ENCODE assay signal across 8 mouse cellular contexts in the genomic region with DNA sequence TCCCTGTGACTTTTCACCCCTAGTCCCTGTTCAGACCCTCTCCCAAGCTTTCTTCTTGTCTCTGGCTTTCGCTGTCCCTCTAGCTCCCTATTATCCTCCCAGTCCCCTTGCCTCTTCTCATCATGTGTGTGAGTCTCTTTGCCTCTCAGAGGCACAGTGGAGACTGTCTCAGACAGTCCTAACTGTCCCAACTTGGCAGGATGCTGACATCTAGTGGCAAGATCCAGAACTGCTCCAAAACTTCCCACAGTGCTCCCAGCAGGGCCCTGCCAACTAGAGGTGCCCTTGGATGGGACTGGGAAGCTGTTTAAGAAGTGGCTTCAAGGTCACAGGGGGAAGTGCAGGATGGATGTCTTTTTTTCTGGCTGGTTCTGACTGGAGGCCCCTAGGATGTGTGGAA. TPM values are rescaled to one million over a fixed set of nuclear protein-coding genes. Genes with fewer than 3 reads are reported as not detected.
DNase-seq lines count a peak whose midpoint lies in the region; ATAC-seq and TF ChIP-seq lines count a peak whose summit lies in the region.

No protein-coding gene starts in this region.

- no peak overlapping the region for H3K4me2 ChIP-seq in embryonic facial prominence, embryonic 13.5 days
- no peak overlapping the region for H3K4me2 ChIP-seq in limb, embryonic 11.5 days (ENCODE audit: low read depth, severe bottlenecking)
- H3K4me2 ChIP-seq in midbrain, embryonic 16.5 days (ENCODE audit: low read length): no peak overlapping the region

- WGBS in embryonic facial prominence, embryonic 13.5 days: 17% methylated on average over 1 of the region's 1 CpGs
- WGBS in limb, embryonic 11.5 days: 13% methylated on average over 1 of the region's 1 CpGs
- 19% methylated on average over 1 of the region's 1 CpGs for WGBS in midbrain, embryonic 16.5 days
- WGBS in spleen, adult 2 months: 8% methylated on average over 1 of the region's 1 CpGs

- H3K9ac ChIP-seq in embryonic facial prominence, embryonic 13.5 days: no peak overlapping the region
- no peak overlapping the region for H3K9ac ChIP-seq in limb, embryonic 11.5 days (ENCODE audit: low read length)
- H3K9ac ChIP-seq in midbrain, embryonic 16.5 days (ENCODE audit: low read depth, low read length): no peak overlapping the region

- TF ChIP-seq CTCF in spleen, adult 2 months (IDR thresholded peaks at IDR 0.05; ENCODE audit: extremely low read depth, insufficient read depth, insufficient read length, insufficient replicate concordance): peak; percentile 73; the same call in 1 of the 2 replicates

- no peaks in the 10 kb centered on the region for H3K36me3 ChIP-seq in embryonic facial prominence, embryonic 13.5 days
- no peaks in the 10 kb centered on the region for H3K36me3 ChIP-seq in limb, embryonic 11.5 days (ENCODE audit: control insufficient read depth, insufficient read depth, low read length)
- H3K36me3 ChIP-seq in midbrain, embryonic 16.5 days (ENCODE audit: control insufficient read depth, insufficient read depth, low read length): no peaks in the 10 kb centered on the region
- no peaks in the 10 kb centered on the region for H3K36me3 ChIP-seq in spleen, adult 2 months (ENCODE audit: control insufficient read depth, insufficient read depth, low read length)

- ATAC-seq in embryonic facial prominence, embryonic 13.5 days (ENCODE audit: insufficient number of reproducible peaks, insufficient read depth, low FRiP score, low TSS enrichment, low read depth): peak; percentile 81
- peak; percentile 82 for ATAC-seq in limb, embryonic 11.5 days (ENCODE audit: insufficient number of reproducible peaks, low FRiP score, low TSS enrichment, low read depth)
- peak; percentile 97 for ATAC-seq in midbrain, embryonic 16.5 days

- DNase-seq in 3T3-L1 (ENCODE audit: low read depth, low spot score): peak; percentile 91
- DNase-seq in adrenal gland, postnatal 4 days (ENCODE audit: low spot score in 2 of 2): peak; percentile 59 to 71
- DNase-seq in heart, adult 8-10 months (ENCODE audit: low spot score): peak; percentile 87
- DNase-seq in kidney, adult 8-10 months: peak; percentile 77 to 92
- peak; percentile 92 for DNase-seq in limb, embryonic 11.5 days (ENCODE audit: low spot score)
- peak; percentile 21 to 60 for DNase-seq in spleen, adult 2 months (ENCODE audit: low read depth in 1 of 2, low spot score in 2 of 2)

- H3K9me3 ChIP-seq in embryonic facial prominence, embryonic 13.5 days: no peaks in the 10 kb centered on the region
- no peaks in the 10 kb centered on the region for H3K9me3 ChIP-seq in limb, embryonic 11.5 days (ENCODE audit: control insufficient read depth, low read length)
- no peaks in the 10 kb centered on the region for H3K9me3 ChIP-seq in midbrain, embryonic 16.5 days (replicated peaks; ENCODE audit: control insufficient read depth, low read length, poor library complexity, severe bottlenecking)

- no peak overlapping the region for H3K4me3 ChIP-seq in embryonic facial prominence, embryonic 13.5 days
- H3K4me3 ChIP-seq in limb, embryonic 11.5 days (ENCODE audit: low read depth, low read length): no peak overlapping the region
- no peak overlapping the region for H3K4me3 ChIP-seq in midbrain, embryonic 16.5 days (ENCODE audit: low read depth, low read length)
- H3K4me3 ChIP-seq in spleen, adult 2 months (ENCODE audit: extremely low read depth, insufficient read depth, insufficient read length): no peak overlapping the region

- no peaks in the 10 kb centered on the region for H3K4me1 ChIP-seq in embryonic facial prominence, embryonic 13.5 days
- no peaks in the 10 kb centered on the region for H3K4me1 ChIP-seq in limb, embryonic 11.5 days (ENCODE audit: control insufficient read depth, insufficient read depth, low read length)
- H3K4me1 ChIP-seq in midbrain, embryonic 16.5 days (ENCODE audit: control insufficient read depth, insufficient read depth, low read length): no peaks in the 10 kb centered on the region
- H3K4me1 ChIP-seq in spleen, adult 2 months (ENCODE audit: control insufficient read depth, insufficient read depth, insufficient read length): no peaks in the 10 kb centered on the region

- H3K27ac ChIP-seq in embryonic facial prominence, embryonic 13.5 days: no peak overlapping the region
- no peak overlapping the region for H3K27ac ChIP-seq in limb, embryonic 11.5 days (replicated peaks; ENCODE audit: low read depth, low read length)
- no peak overlapping the region for H3K27ac ChIP-seq in midbrain, embryonic 16.5 days (ENCODE audit: low read length)
- no peak overlapping the region for H3K27ac ChIP-seq in spleen, adult 2 months (ENCODE audit: insufficient read depth, low read length)

- no peaks in the 10 kb centered on the region for H3K27me3 ChIP-seq in embryonic facial prominence, embryonic 13.5 days
- no peaks in the 10 kb centered on the region for H3K27me3 ChIP-seq in limb, embryonic 11.5 days (ENCODE audit: control insufficient read depth, insufficient read depth, low read length)
- no peaks in the 10 kb centered on the region for H3K27me3 ChIP-seq in midbrain, embryonic 16.5 days (ENCODE audit: control insufficient read depth, insufficient read depth, low read depth, low read length)
- no peaks in the 10 kb centered on the region for H3K27me3 ChIP-seq in spleen, adult 2 months (ENCODE audit: control insufficient read depth, insufficient read depth, low read length)

- no peak for TF ChIP-seq POLR2A in spleen, adult 2 months (IDR thresholded peaks at IDR 0.05; ENCODE audit: low read depth, low read length)

RNA-seq across cellular contexts. Expression of gene Klk4, which starts 13.9 kb away (rescaled TPM):
- total RNA-seq in adrenal gland, postnatal 4 days (2021): not detected
- 0.44 TPM in 1 of 2 replicates, not detected in the other for polyA plus RNA-seq in embryonic facial prominence, embryonic 13.5 days (2015; fragmentation: Nextera tagmentation; extraction: Ambion mirVana)
- not detected for total RNA-seq in heart, adult 8-10 months (2022)
- 0.16 TPM in 2 replicates for polyA plus RNA-seq in limb, embryonic 11.5 days (2014; fragmentation: Nextera tagmentation; extraction: Ambion mirVana)
- 0.39 TPM in 1 of 2 replicates, not detected in the other for polyA plus RNA-seq in midbrain, embryonic 16.5 days (2015; fragmentation: Nextera tagmentation; extraction: Ambion mirVana)
- not detected in 2 replicates for polyA plus RNA-seq in spleen, adult 2 months (2012; rRNA removed)

RNA-seq across cellular contexts. Expression of gene Klk15, which starts 38.7 kb away (rescaled TPM):
- not detected for total RNA-seq in adrenal gland, postnatal 4 days (2021)
- not detected in 2 replicates for polyA plus RNA-seq in embryonic facial prominence, embryonic 13.5 days (2015; fragmentation: Nextera tagmentation; extraction: Ambion mirVana)
- not detected for total RNA-seq in heart, adult 8-10 months (2022)
- not detected in 2 replicates for polyA plus RNA-seq in limb, embryonic 11.5 days (2014; fragmentation: Nextera tagmentation; extraction: Ambion mirVana)
- not detected in 2 replicates for polyA plus RNA-seq in midbrain, embryonic 16.5 days (2015; fragmentation: Nextera tagmentation; extraction: Ambion mirVana)
- polyA plus RNA-seq in spleen, adult 2 months (2012; rRNA removed): not detected in 2 replicates

RNA-seq across cellular contexts. Expression of gene Klk5, which starts 53.1 kb away (rescaled TPM):
- total RNA-seq in adrenal gland, postnatal 4 days (2021): not detected
- polyA plus RNA-seq in embryonic facial prominence, embryonic 13.5 days (2015; fragmentation: Nextera tagmentation; extraction: Ambion mirVana): 1.1 TPM in 1 of 2 replicates, not detected in the other
- total RNA-seq in heart, adult 8-10 months (2022): not detected
- polyA plus RNA-seq in limb, embryonic 11.5 days (2014; fragmentation: Nextera tagmentation; extraction: Ambion mirVana): not detected in 2 replicates
- not detected in 2 replicates for polyA plus RNA-seq in midbrain, embryonic 16.5 days (2015; fragmentation: Nextera tagmentation; extraction: Ambion mirVana)
- not detected in 2 replicates for polyA plus RNA-seq in spleen, adult 2 months (2012; rRNA removed)

RNA-seq across cellular contexts. Expression of gene Klk1b8, which starts 55.6 kb away (rescaled TPM):
- total RNA-seq in adrenal gland, postnatal 4 days (2021): not detected
- not detected in 2 replicates for polyA plus RNA-seq in embryonic facial prominence, embryonic 13.5 days (2015; fragmentation: Nextera tagmentation; extraction: Ambion mirVana)
- not detected for total RNA-seq in heart, adult 8-10 months (2022)
- not detected in 2 replicates for polyA plus RNA-seq in limb, embryonic 11.5 days (2014; fragmentation: Nextera tagmentation; extraction: Ambion mirVana)
- polyA plus RNA-seq in midbrain, embryonic 16.5 days (2015; fragmentation: Nextera tagmentation; extraction: Ambion mirVana): not detected in 2 replicates
- polyA plus RNA-seq in spleen, adult 2 months (2012; rRNA removed): 0.18 and 0.19 TPM in 2 replicates

Comparison
In these comparisons a context has a peak if more than half of its experiments do, and no peak if none do; other contexts are left out.
1. DNase-seq: peak in every context shown above with its lines; median percentile 92 in limb, embryonic 11.5 days; 91 in 3T3-L1; 87 in heart, adult 8-10 months; 84 in kidney, adult 8-10 months; 65 in adrenal gland, postnatal 4 days; 40 in spleen, adult 2 months.